Mouse (Mus musculus): Measurements from ENCODE around the gene D1Ertd622e.

D1Ertd622e gene

GRCm38 (mm10) chr1:97578025-97578417, 83.9 kb downstream of the D1Ertd622e start:
- no peak for DNase-seq

- DNase-seq, result no peak
Observed at GRCm38 (mm10) chr1:97577062-97578024, 84.5 kb downstream of the D1Ertd622e start.

GRCm38 (mm10) chr1:97576576-97576975, 85.3 kb downstream of the D1Ertd622e start:
- no peak for DNase-seq

GRCm38 (mm10) chr1:97570814-97571213, 91.1 kb downstream of the D1Ertd622e start:
- DNase-seq, result no peak

GRCm38 (mm10) chr1:97567956-97568355, 93.9 kb downstream of the D1Ertd622e start:
- no peak for DNase-seq

- no peak for DNase-seq
Observed at GRCm38 (mm10) chr1:97564641-97565040, 97.2 kb downstream of the D1Ertd622e start.

GRCm38 (mm10) chr1:97562867-97563266, 99.0 kb downstream of the D1Ertd622e start:
- DNase-seq, result no peak
